Mouse (Mus musculus) gastrocnemius, adult 2 months (tissue): ENCODE measurements around the gene Golgb1. TPM values are rescaled to one million over a fixed set of nuclear protein-coding genes. Genes with fewer than 3 reads are reported as not detected.
A peak's percentile ranks its signal among the peaks of the same experiment; 100 is the strongest.

ENCODE experiments used
- DNase-seq: peaks from one replicate; pipeline ENCODE4 v3.0.0; 2022
- H3K27ac ChIP-seq: fragments of 200-600 bp; 2 replicates; pipeline ENCODE4 v1.8.1; 2022; ENCODE audit warnings: mild to moderate bottlenecking
- H3K4me3 ChIP-seq: fragments of 200-600 bp; 2 replicates; pipeline ENCODE4 v1.8.1; 2022; ENCODE audit warnings: mild to moderate bottlenecking, moderate library complexity
- CTCF ChIP-seq: fragments of 200-600 bp; IDR thresholded peaks from 2 replicates; pipeline ENCODE4 v1.8.1; 2022; ENCODE audit warnings: antibody characterized with exemption, mild to moderate bottlenecking, moderate library complexity
- intact Hi-C: fragments of 180-260 bp; cut with DNase I; formaldehyde crosslinking; loops from one replicate; pipeline ENCODE4 v1.15.1; 2025
- total RNA-seq, 2 experiments: library from RNA; stranded (reverse); gene quantifications; 2 replicates each; pipeline ENCODE4 v1.2.3; 2021

Golgb1 gene
- total RNA-seq, 2 experiments from 2014 or later = 17.7 to 28.9 TPM

GRCm38 (mm10) chr16:36884881-36885280 lies 9.9 kb downstream of the Golgb1 start:
- intact Hi-C loops = loop anchor here (5.0 kb wide), 2 partner anchors 52 to 122 kb away; no protein-coding TSS in a partner anchor
- H3K27ac ChIP-seq = no peak overlapping the region
- TF ChIP-seq CTCF = peak; percentile 56
- DNase-seq = peak; percentile 39
- H3K4me3 ChIP-seq = no peak overlapping the region

GRCm38 (mm10) chr16:36885912-36886311 lies 11.0 kb downstream of the Golgb1 start:
- Histone ChIP-seq H3K27ac (no peak overlapping the region), H3K4me3 (no peak overlapping the region)
- no peak for DNase-seq
- intact Hi-C loops = loop anchor here (5.0 kb wide), 1 partner anchor 121 kb away; no protein-coding TSS in a partner anchor
- no peak for TF ChIP-seq CTCF

- no peak overlapping the region for H3K4me3 ChIP-seq
- H3K27ac ChIP-seq = no peak overlapping the region
- DNase-seq = no peak
- no peak for TF ChIP-seq CTCF
- intact Hi-C loops = loop anchor here (5.0 kb wide), 1 partner anchor 120 kb away; no protein-coding TSS in a partner anchor
Observed at GRCm38 (mm10) chr16:36887546-36887945, 12.6 kb downstream of the Golgb1 start.

GRCm38 (mm10) chr16:36890559-36890958 lies 15.6 kb downstream of the Golgb1 start:
- TF ChIP-seq CTCF = no peak
- H3K4me3 ChIP-seq = no peak overlapping the region
- intact Hi-C loops = no loop called here
- no peak for DNase-seq
- no peak overlapping the region for H3K27ac ChIP-seq

GRCm38 (mm10) chr16:36891415-36891814 lies 16.5 kb downstream of the Golgb1 start:
- intact Hi-C loops = no loop called here
- DNase-seq = no peak
- no peak for TF ChIP-seq CTCF
- no peak overlapping the region for H3K4me3 ChIP-seq
- H3K27ac ChIP-seq = no peak overlapping the region

GRCm38 (mm10) chr16:36893317-36893716 lies 18.4 kb downstream of the Golgb1 start:
- no peak for DNase-seq
- H3K4me3 ChIP-seq = no peak overlapping the region
- intact Hi-C loops = no loop called here
- H3K27ac ChIP-seq = no peak overlapping the region
- no peak for TF ChIP-seq CTCF

GRCm38 (mm10) chr16:36896712-36897111 lies 21.8 kb downstream of the Golgb1 start:
- DNase-seq = no peak
- Histone ChIP-seq H3K27ac (no peak overlapping the region), H3K4me3 (no peak overlapping the region)
- no peak for TF ChIP-seq CTCF
- intact Hi-C loops = no loop called here

- DNase-seq = no peak
- no peak for TF ChIP-seq CTCF
- H3K4me3 ChIP-seq = no peak overlapping the region
- intact Hi-C loops = no loop called here
- H3K27ac ChIP-seq = no peak overlapping the region
Observed at GRCm38 (mm10) chr16:36903156-36903555, 28.2 kb downstream of the Golgb1 start.

GRCm38 (mm10) chr16:36911909-36912308 lies 37.0 kb downstream of the Golgb1 start:
- intact Hi-C loops = no loop called here
- DNase-seq = no peak
- TF ChIP-seq CTCF = no peak
- no peak overlapping the region for H3K27ac ChIP-seq
- H3K4me3 ChIP-seq = no peak overlapping the region

- no peak for DNase-seq
- intact Hi-C loops = no loop called here
- H3K4me3 ChIP-seq = no peak overlapping the region
- no peak overlapping the region for H3K27ac ChIP-seq
- TF ChIP-seq CTCF = no peak
Observed at GRCm38 (mm10) chr16:36912311-36912710, 37.4 kb downstream of the Golgb1 start.

- TF ChIP-seq CTCF = no peak
- Histone ChIP-seq H3K27ac (no peak overlapping the region), H3K4me3 (no peak overlapping the region)
- DNase-seq = no peak
- intact Hi-C loops = no loop called here
Observed at GRCm38 (mm10) chr16:36914195-36914594, 39.3 kb downstream of the Golgb1 start.

- intact Hi-C loops = no loop called here
- DNase-seq = no peak
- H3K27ac ChIP-seq = no peak overlapping the region
- TF ChIP-seq CTCF = no peak
- H3K4me3 ChIP-seq = no peak overlapping the region
Observed at GRCm38 (mm10) chr16:36918505-36918904, 43.6 kb downstream of the Golgb1 start.

- no peak for TF ChIP-seq CTCF
- Histone ChIP-seq H3K27ac (no peak overlapping the region), H3K4me3 (no peak overlapping the region)
- intact Hi-C loops = no loop called here
- no peak for DNase-seq
Observed at GRCm38 (mm10) chr16:36920410-36920809, 45.5 kb downstream of the Golgb1 start.

- Histone ChIP-seq H3K4me3 (no peak overlapping the region), H3K27ac (no peak overlapping the region)
- TF ChIP-seq CTCF = no peak
- DNase-seq = no peak
- intact Hi-C loops = no loop called here
Observed at GRCm38 (mm10) chr16:36921067-36921613, 46.2 kb downstream of the Golgb1 start.
